Mouse (Mus musculus): ENCODE measurements around the gene Akt1.

DNA sequence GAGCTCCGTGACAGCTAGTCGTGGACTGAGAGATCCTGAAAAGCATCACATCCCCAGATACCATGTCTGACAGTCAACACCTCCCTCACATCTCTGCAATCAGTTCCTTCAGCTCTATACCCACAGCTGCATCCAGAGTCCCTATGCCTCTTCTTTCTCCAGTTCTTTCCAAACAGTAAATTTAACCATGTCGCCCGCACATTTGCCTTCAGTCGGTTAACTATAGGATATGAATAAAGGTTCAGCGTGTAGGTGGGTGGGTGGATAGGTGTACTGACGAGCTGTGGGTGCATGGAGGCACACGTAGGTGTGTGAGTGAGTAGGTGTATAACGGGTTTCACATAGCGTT, 19.4 kb upstream of the Akt1 start:
- no peak for TF ChIP-seq EP300 (IDR thresholded peaks at IDR 0.05; ENCODE audit: insufficient read depth, low read depth, low read length)
- no peak for TF ChIP-seq CTCF (IDR thresholded peaks at IDR 0.05; ENCODE audit: low read depth, low read length)
- TF ChIP-seq POLR2A (IDR thresholded peaks at IDR 0.05; ENCODE audit: insufficient read depth, low read length), result no peak

Measured in ES-Bruce4 (cell line).